ENCODE assay signal across 11 mouse cellular contexts in genomic region chr8:113721459-113721858, GRCm38 (mm10).
DNase-seq lines count a peak whose midpoint lies in the region; ATAC-seq and TF ChIP-seq lines count a peak whose summit lies in the region.
"Had no signal": no experiment of that assay in that cellular context is flagged by ENCODE, and none has a peak within 500 bp of the region (broad histone marks: within the 10 kb centered on the region; RNA-seq: fewer than 3 reads in every experiment).

No protein-coding gene starts in this region.

- 44% methylated on average over 13 of the region's 13 CpGs for WGBS in kidney, embryonic 14.5 days
- WGBS in limb, embryonic 11.5 days: 23% methylated on average over 13 of the region's 13 CpGs
- 88% methylated on average over 13 of the region's 13 CpGs for WGBS in heart, embryonic 11.5 days (ENCODE audit: insufficient replicate concordance)

- H3K27ac ChIP-seq in kidney, embryonic 14.5 days (ENCODE audit: low read depth, low read length): no peak overlapping the region
- H3K27ac ChIP-seq in limb, embryonic 11.5 days (replicated peaks; ENCODE audit: low read depth, low read length): no peak overlapping the region
- H3K27ac ChIP-seq in heart, embryonic 11.5 days (ENCODE audit: low read depth, low read length): no peak overlapping the region
- H3K27ac ChIP-seq: embryonic facial prominence, embryonic 12.5 days; heart, embryonic 15.5 days had no signal

- H3K4me3 ChIP-seq in kidney, embryonic 14.5 days (ENCODE audit: low read length): no peak overlapping the region
- H3K4me3 ChIP-seq in limb, embryonic 11.5 days (ENCODE audit: low read depth, low read length): no peak overlapping the region
- no peak overlapping the region for H3K4me3 ChIP-seq in heart, embryonic 11.5 days (ENCODE audit: low read depth, low read length)
- H3K4me3 ChIP-seq: embryonic facial prominence, embryonic 12.5 days; heart, embryonic 15.5 days had no signal

- no peak for TF ChIP-seq CTCF in Patski (IDR thresholded peaks at IDR 0.05)

- no peak for ATAC-seq in kidney, embryonic 14.5 days (ENCODE audit: low FRiP score, low TSS enrichment)
- peak; percentile 98 for ATAC-seq in Patski
- peak; percentile 81 for ATAC-seq in limb, embryonic 11.5 days (ENCODE audit: insufficient number of reproducible peaks, low FRiP score, low TSS enrichment, low read depth)
- no peak for ATAC-seq in heart, embryonic 11.5 days (replicated peaks; ENCODE audit: insufficient number of reproducible peaks, low FRiP score, low TSS enrichment)
- ATAC-seq: intestine, postnatal 0 days had no signal

- H3K9me3 ChIP-seq in kidney, embryonic 14.5 days (ENCODE audit: control insufficient read depth, low read length): no peaks in the 10 kb centered on the region
- H3K9me3 ChIP-seq in limb, embryonic 11.5 days (ENCODE audit: control insufficient read depth, low read length): no peaks in the 10 kb centered on the region
- H3K9me3 ChIP-seq in heart, embryonic 11.5 days (replicated peaks; ENCODE audit: control insufficient read depth, low read length): no peaks in the 10 kb centered on the region
- H3K9me3 ChIP-seq: embryonic facial prominence, embryonic 12.5 days; heart, embryonic 15.5 days had no signal

- H3K9ac ChIP-seq in kidney, embryonic 14.5 days (ENCODE audit: low read depth, low read length): no peak overlapping the region
- H3K9ac ChIP-seq in limb, embryonic 11.5 days (ENCODE audit: low read length): no peak overlapping the region
- no peak overlapping the region for H3K9ac ChIP-seq in heart, embryonic 11.5 days (ENCODE audit: low read depth, low read length)
- H3K9ac ChIP-seq: embryonic facial prominence, embryonic 12.5 days; heart, embryonic 15.5 days had no signal

- no peaks in the 10 kb centered on the region for H3K27me3 ChIP-seq in kidney, embryonic 14.5 days (ENCODE audit: control insufficient read depth, insufficient read depth, low read length)
- H3K27me3 ChIP-seq in Patski: no peaks in the 10 kb centered on the region
- H3K27me3 ChIP-seq in limb, embryonic 11.5 days (ENCODE audit: control insufficient read depth, insufficient read depth, low read length): peaks cover 45% of the 10 kb centered on the region
- no peaks in the 10 kb centered on the region for H3K27me3 ChIP-seq in heart, embryonic 11.5 days (ENCODE audit: control insufficient read depth, insufficient read depth, low read length)
- H3K27me3 ChIP-seq: embryonic facial prominence, embryonic 12.5 days; heart, embryonic 15.5 days had no signal

- POLR2A ChIA-PET in Patski (lab: Charles Lee): no interaction called here

- no peaks in the 10 kb centered on the region for H3K4me1 ChIP-seq in kidney, embryonic 14.5 days (ENCODE audit: control insufficient read depth, insufficient read depth, low read length)
- peaks cover 14% of the 10 kb centered on the region for H3K4me1 ChIP-seq in limb, embryonic 11.5 days (ENCODE audit: control insufficient read depth, insufficient read depth, low read length)
- H3K4me1 ChIP-seq in heart, embryonic 11.5 days (ENCODE audit: control insufficient read depth, insufficient read depth, low read length): no peaks in the 10 kb centered on the region
- H3K4me1 ChIP-seq: heart, embryonic 15.5 days had no signal

- peak; percentile 4 for DNase-seq in kidney, adult 11 months
- peak; percentile 19 for DNase-seq in Patski (ENCODE audit: low read depth, low spot score)
- DNase-seq in brain, adult 2 months (ENCODE audit: low read depth, low spot score): peak; percentile 23
- peak; percentile 68 for DNase-seq in limb, embryonic 11.5 days (ENCODE audit: low spot score)
- no peak for DNase-seq in lung, postnatal 10 days
- DNase-seq: lung, postnatal 4 days had no signal

- H3K4me2 ChIP-seq in kidney, embryonic 14.5 days (replicated peaks; ENCODE audit: low read depth, low read length): no peak overlapping the region
- H3K4me2 ChIP-seq in limb, embryonic 11.5 days (ENCODE audit: low read depth, severe bottlenecking): no peak overlapping the region
- H3K4me2 ChIP-seq in heart, embryonic 11.5 days: no peak overlapping the region
- H3K4me2 ChIP-seq: embryonic facial prominence, embryonic 12.5 days; heart, embryonic 15.5 days had no signal

- CTCF ChIA-PET in Patski (lab: Charles Lee): interaction anchor here (1.1 to 1.4 kb wide), 2 partner anchors 14 to 51 kb away, joined by 3 read pairs; no protein-coding TSS in a partner anchor

- H3K36me3 ChIP-seq in kidney, embryonic 14.5 days (ENCODE audit: control insufficient read depth, insufficient read depth, low read length): no peaks in the 10 kb centered on the region
- no peaks in the 10 kb centered on the region for H3K36me3 ChIP-seq in limb, embryonic 11.5 days (ENCODE audit: control insufficient read depth, insufficient read depth, low read length)
- H3K36me3 ChIP-seq in heart, embryonic 11.5 days (ENCODE audit: control insufficient read depth, insufficient read depth, low read length): no peaks in the 10 kb centered on the region
- H3K36me3 ChIP-seq: embryonic facial prominence, embryonic 12.5 days; heart, embryonic 15.5 days had no signal

- in situ Hi-C loops in Patski (cut with MboI; ENCODE audit: low pct_unique_long_range_greater_than_20kb): no loop called here

Comparison
In these comparisons a context has a peak if more than half of its experiments do, and no peak if none do; other contexts are left out.
1. ATAC-seq: peak in Patski (single experiment) and limb, embryonic 11.5 days (single experiment); none in kidney, embryonic 14.5 days (single experiment) and heart, embryonic 11.5 days (single experiment).